Mouse (Mus musculus): ENCODE data around the gene Actn4.
A peak's percentile ranks its signal among the peaks of the same experiment; 100 is the strongest.

Actn4 gene

GRCm38 (mm10) chr7:28949298-28949697, 12.8 kb downstream of the Actn4 start:
- no peak for DNase-seq

GRCm38 (mm10) chr7:28948746-28949145, 13.4 kb downstream of the Actn4 start:
- no peak for DNase-seq

GRCm38 (mm10) chr7:28946271-28946610, 15.9 kb downstream of the Actn4 start:
- DNase-seq, result no peak

- no peak for DNase-seq
These were observed 16.5 kb downstream of the Actn4 start for GRCm38 (mm10) chr7:28945416-28946270.

GRCm38 (mm10) chr7:28944756-28945415, 17.3 kb downstream of the Actn4 start:
- no peak for DNase-seq

GRCm38 (mm10) chr7:28943451-28944180, 18.5 kb downstream of the Actn4 start:
- no peak for DNase-seq

- DNase-seq, result no peak
These were observed 20.6 kb downstream of the Actn4 start for GRCm38 (mm10) chr7:28941542-28941941.

GRCm38 (mm10) chr7:28941129-28941528, 21.0 kb downstream of the Actn4 start:
- no peak for DNase-seq

GRCm38 (mm10) chr7:28939418-28940183, 22.5 kb downstream of the Actn4 start:
- no peak for DNase-seq

GRCm38 (mm10) chr7:28938654-28939053, 23.5 kb downstream of the Actn4 start:
- DNase-seq, result no peak

GRCm38 (mm10) chr7:28936787-28937186, 25.4 kb downstream of the Actn4 start:
- no peak for DNase-seq

GRCm38 (mm10) chr7:28933825-28934224, 28.3 kb downstream of the Actn4 start:
- no peak for DNase-seq

- DNase-seq, result no peak
These were observed 29.6 kb downstream of the Actn4 start for GRCm38 (mm10) chr7:28932421-28933041.

GRCm38 (mm10) chr7:28931695-28932039, 30.5 kb downstream of the Actn4 start:
- DNase-seq, result no peak

GRCm38 (mm10) chr7:28931032-28931694, 31.0 kb downstream of the Actn4 start:
- DNase-seq, result no peak

- DNase-seq, result no peak
These were observed 31.7 kb downstream of the Actn4 start for GRCm38 (mm10) chr7:28930320-28931031.

- DNase-seq, result peak; percentile 32
These were observed 32.8 kb downstream of the Actn4 start for GRCm38 (mm10) chr7:28929381-28929780.

- no peak for DNase-seq
These were observed 36.0 kb downstream of the Actn4 start for GRCm38 (mm10) chr7:28926172-28926571.

- no peak for DNase-seq
These were observed 36.8 kb downstream of the Actn4 start for GRCm38 (mm10) chr7:28925317-28925716.

- DNase-seq, result no peak
These were observed 37.3 kb downstream of the Actn4 start for GRCm38 (mm10) chr7:28924802-28925201.

GRCm38 (mm10) chr7:28923865-28924291, 38.3 kb downstream of the Actn4 start:
- no peak for DNase-seq
